In the genomic region with DNA sequence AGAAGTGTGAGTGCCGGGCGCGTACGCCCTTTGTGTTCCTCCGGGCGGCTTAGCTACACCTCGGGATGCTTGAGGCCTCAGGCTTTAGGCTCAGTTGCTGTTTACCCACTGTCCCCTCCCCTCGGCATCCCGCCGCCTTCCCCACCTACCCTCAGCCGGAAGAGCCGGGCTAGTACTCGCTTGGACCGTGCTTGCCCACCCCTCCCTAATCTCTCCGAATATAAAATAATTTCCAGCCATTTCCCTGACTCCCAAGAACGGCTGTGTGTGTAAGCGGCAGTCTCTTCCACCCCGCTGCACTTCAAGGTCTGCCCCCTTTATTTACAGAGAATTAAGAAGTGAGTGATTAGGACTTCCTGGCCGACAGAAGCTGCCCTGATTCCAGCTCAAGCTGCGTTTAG, we compare ENCODE assay signal across 8 mouse cellular contexts. TPM values are rescaled to one million over a fixed set of nuclear protein-coding genes. Genes with fewer than 3 reads are reported as not detected.
A peak's percentile ranks its signal among the peaks of the same experiment; 100 is the strongest.
DNase-seq lines count a peak whose midpoint lies in the region; ATAC-seq and TF ChIP-seq lines count a peak whose summit lies in the region.

No protein-coding gene starts in this region.

- no peaks in the 10 kb centered on the region for H3K27me3 ChIP-seq in C2C12 (ENCODE audit: control insufficient read depth, insufficient read depth, insufficient read length)
- H3K27me3 ChIP-seq in heart, embryonic 14.5 days (ENCODE audit: control insufficient read depth, insufficient read depth, low read length): no peaks in the 10 kb centered on the region
- peaks cover 76% of the 10 kb centered on the region for H3K27me3 ChIP-seq in limb, embryonic 13.5 days
- H3K27me3 ChIP-seq in myocyte (ENCODE audit: control insufficient read depth, insufficient read depth, insufficient read length): no peaks in the 10 kb centered on the region

- no peaks in the 10 kb centered on the region for H3K9me3 ChIP-seq in heart, embryonic 14.5 days (ENCODE audit: control insufficient read depth, low read length)
- H3K9me3 ChIP-seq in limb, embryonic 13.5 days: no peaks in the 10 kb centered on the region

- peak overlapping the region; percentile 100 for H3K9ac ChIP-seq in heart, embryonic 14.5 days (ENCODE audit: low read length)
- peak overlapping the region; percentile 64 for H3K9ac ChIP-seq in limb, embryonic 13.5 days

- H3K4me3 ChIP-seq in C2C12 (ENCODE audit: insufficient read depth, poor library complexity, severe bottlenecking) (peak overlapping the region; percentile 87), myocyte (peak overlapping the region; percentile 98)
- peak overlapping the region; percentile 63 to 73 for H3K4me3 ChIP-seq in heart, embryonic 14.5 days (ENCODE audit: control insufficient read depth in 1 of 2, insufficient read depth in 1 of 2, low read depth in 1 of 2, low read length in 2 of 2)
- H3K4me3 ChIP-seq in limb, embryonic 13.5 days: peak overlapping the region; percentile 47

- H3K79me3 ChIP-seq in C2C12 (ENCODE audit: low read depth): peaks cover 37% of the 10 kb centered on the region

- H3ac ChIP-seq in C2C12 (ENCODE audit: control insufficient read depth, insufficient read length, low read depth) (peak overlapping the region; percentile 51), myocyte (ENCODE audit: control insufficient read depth, insufficient read length) (peak overlapping the region; percentile 60)

- peaks cover 28% of the 10 kb centered on the region for H3K36me3 ChIP-seq in C2C12 (ENCODE audit: control insufficient read depth, insufficient read depth)
- peaks cover 37% of the 10 kb centered on the region for H3K36me3 ChIP-seq in heart, embryonic 14.5 days (ENCODE audit: control insufficient read depth, insufficient read depth, low read length)
- no peaks in the 10 kb centered on the region for H3K36me3 ChIP-seq in limb, embryonic 13.5 days
- H3K36me3 ChIP-seq in myocyte (ENCODE audit: control insufficient read depth, insufficient read depth): peaks cover 16% of the 10 kb centered on the region

- H3K79me2 ChIP-seq in C2C12 (ENCODE audit: control insufficient read depth, insufficient read depth) (peaks cover 60% of the 10 kb centered on the region), myocyte (ENCODE audit: control insufficient read depth, insufficient read depth) (peaks cover 41% of the 10 kb centered on the region)

- no peak for TF ChIP-seq CTCF in C2C12 (IDR thresholded peaks at IDR 0.05; ENCODE audit: control insufficient read depth, insufficient read depth, insufficient read length)
- TF ChIP-seq CTCF in brain, embryonic 14.5 days (IDR thresholded peaks at IDR 0.05; ENCODE audit: borderline replicate concordance, extremely low read depth, insufficient read depth, insufficient read length): no peak

- H3K4me2 ChIP-seq in heart, embryonic 14.5 days (ENCODE audit: low read length): peak overlapping the region; percentile 93
- H3K4me2 ChIP-seq in limb, embryonic 13.5 days (replicated peaks): peak overlapping the region; percentile 78
- H3K4me2 ChIP-seq in myocyte (ENCODE audit: low read depth): peak overlapping the region; percentile 76

- no peak for ATAC-seq in heart, embryonic 14.5 days (ENCODE audit: insufficient number of reproducible peaks, insufficient read depth, low FRiP score, low read depth)
- ATAC-seq in limb, embryonic 13.5 days (ENCODE audit: low FRiP score, low read depth): no peak
- ATAC-seq in monocyte, adult 5-6 weeks (replicated peaks; ENCODE audit: insufficient number of reproducible peaks, low FRiP score, low TSS enrichment, poor library complexity, severe bottlenecking): no peak

- WGBS in heart, embryonic 14.5 days: under 1% methylated on average over 20 of the region's 20 CpGs
- 2% methylated on average over 20 of the region's 20 CpGs for WGBS in limb, embryonic 13.5 days

- peak overlapping the region; percentile 97 to 98 for H3K27ac ChIP-seq in heart, embryonic 14.5 days (replicated peaks in 1 of 2; ENCODE audit: control insufficient read depth in 1 of 2, insufficient read depth in 1 of 2, low read depth in 2 of 2, low read length in 2 of 2)
- no peak overlapping the region for H3K27ac ChIP-seq in limb, embryonic 13.5 days

- peak; percentile 81 for DNase-seq in brain, embryonic 14.5 days (ENCODE audit: low read depth)
- no peak for DNase-seq in cerebellum, adult 9-11 months
- no peak for DNase-seq in urinary bladder, postnatal 25 days (ENCODE audit: low spot score)

- H3K4me1 ChIP-seq in heart, embryonic 14.5 days (ENCODE audit: control insufficient read depth in 2 of 2, insufficient read depth in 2 of 2, low read length in 2 of 2): peaks cover 10 to 30% of the 10 kb centered on the region in 2 experiments; a peak in 3 of 4 replicates
- H3K4me1 ChIP-seq in limb, embryonic 13.5 days: peaks cover 48% of the 10 kb centered on the region

- no peak for TF ChIP-seq POLR2A in brain, embryonic 14.5 days (IDR thresholded peaks at IDR 0.05; ENCODE audit: borderline replicate concordance, extremely low read depth, insufficient read depth, insufficient read length, poor library complexity, severe bottlenecking)
- TF ChIP-seq POLR2A in myocyte (IDR thresholded peaks at IDR 0.05; ENCODE audit: insufficient read length, low read depth): peak; percentile 21

TF ChIP-seq in C2C12, 6 proteins besides CTCF, POLR2A, EP300 and RAD21:
- TF ChIP-seq CEBPB (IDR thresholded peaks at IDR 0.05; ENCODE audit: low read depth) (no peak), MAX (IDR thresholded peaks at IDR 0.05) (no peak), MYOD1 (IDR thresholded peaks at IDR 0.05; ENCODE audit: control insufficient read depth, insufficient read length, low read depth) (no peak), MYOG (IDR thresholded peaks at IDR 0.05; ENCODE audit: control insufficient read depth, extremely low read depth, insufficient read length) (no peak), USF1 (IDR thresholded peaks at IDR 0.05; ENCODE audit: low read depth) (no peak), FOSL1 (IDR thresholded peaks at IDR 0.05; ENCODE audit: insufficient read depth, low read length, poor library complexity, severe bottlenecking) (no peak)

TF ChIP-seq in myocyte, 11 proteins besides CTCF, POLR2A, EP300 and RAD21:
- no peak for TF ChIP-seq CEBPB (IDR thresholded peaks at IDR 0.05; ENCODE audit: insufficient read depth, poor library complexity, severe bottlenecking)
- TF ChIP-seq POLR2AphosphoS2 (IDR thresholded peaks at IDR 0.05; ENCODE audit: insufficient read length, low read depth): no peak
- no peak for TF ChIP-seq TCF3 (IDR thresholded peaks at IDR 0.05; ENCODE audit: insufficient read length, low read depth)
- no peak for TF ChIP-seq MAX (IDR thresholded peaks at IDR 0.05; ENCODE audit: low read depth)
- TF ChIP-seq TCF12 (IDR thresholded peaks at IDR 0.05; ENCODE audit: insufficient read depth, poor library complexity, severe bottlenecking): no peak
- no peak for TF ChIP-seq REST (IDR thresholded peaks at IDR 0.05; ENCODE audit: insufficient read depth, insufficient read length)
- TF ChIP-seq USF1 (IDR thresholded peaks at IDR 0.05; ENCODE audit: low read depth): no peak
- TF ChIP-seq MYOG (IDR thresholded peaks at IDR 0.05; ENCODE audit: control insufficient read depth in 1 of 3, insufficient read depth in 1 of 3, insufficient read length in 2 of 3, low read depth in 2 of 3): no peak
- no peak for TF ChIP-seq SRF (IDR thresholded peaks at IDR 0.05; ENCODE audit: control insufficient read depth, insufficient read length, low read depth)
- no peak for TF ChIP-seq E2F4 (IDR thresholded peaks at IDR 0.05; ENCODE audit: insufficient read depth)
- TF ChIP-seq MYOD1 (IDR thresholded peaks at IDR 0.05; ENCODE audit: control insufficient read depth in 1 of 3, insufficient read length in 2 of 3, low read depth in 2 of 3): no peak

RNA-seq across cellular contexts. Expression of gene Meis2, which starts 3.4 kb away (rescaled TPM):
- 16.3 TPM for polyA plus RNA-seq in C2C12 (2012; fragmentation: generic; extraction: Trizol)
- 134 and 209 TPM in 2 replicates for polyA plus RNA-seq in brain, embryonic 14.5 days (2012; rRNA removed)
- polyA plus RNA-seq in heart, embryonic 14.5 days (2014; fragmentation: Nextera tagmentation; extraction: Ambion mirVana): 30.8 and 30.9 TPM in 2 replicates
- 16.1 and 18.6 TPM in 2 replicates for polyA plus RNA-seq in limb, embryonic 13.5 days (2015; fragmentation: Nextera tagmentation; extraction: Ambion mirVana)
- 9.3 TPM for polyA plus RNA-seq in myocyte (2012; fragmentation: generic; extraction: Trizol)
- total RNA-seq in monocyte, adult 5-6 weeks (2017): not detected in 3 replicates

Comparison
In these comparisons a context has a peak if more than half of its experiments do, and no peak if none do; other contexts are left out.
1. H3K4me3 ChIP-seq: peak in every context shown above with its lines; median percentile 98 in myocyte; 87 in C2C12; 68 in heart, embryonic 14.5 days; 47 in limb, embryonic 13.5 days.